Mouse (Mus musculus): Measurements from ENCODE around the gene Polr1a. TPM values are rescaled to one million over a fixed set of nuclear protein-coding genes. Genes with fewer than 3 reads are reported as not detected.
"Not testable (repeated sequence)": the region's sequence is repeated elsewhere in the genome, so short reads cannot be mapped to it uniquely, and the experiment has no call there.

Polr1a gene
- polyA plus RNA-seq, 1 experiment from 2014 or later, result 41.7 TPM

DNA sequence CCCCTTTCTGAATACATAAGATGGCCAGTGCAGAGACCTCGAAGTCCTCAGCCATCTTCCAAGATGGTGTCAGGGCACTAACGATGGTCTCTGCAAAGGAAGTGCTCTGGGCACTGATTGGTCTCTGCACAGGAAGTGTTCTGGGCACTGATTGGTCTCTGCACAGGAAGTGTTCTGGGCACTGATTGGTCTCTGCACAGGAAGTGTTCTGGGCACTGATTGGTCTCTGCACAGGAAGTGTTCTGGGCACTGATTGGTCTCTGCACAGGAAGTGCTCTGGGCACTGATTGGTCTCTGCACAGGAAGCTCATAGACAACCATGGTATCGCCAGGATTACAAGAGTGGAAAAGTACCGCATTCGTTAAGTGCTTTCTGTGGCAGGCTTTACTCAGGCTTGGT is 16.4 kb downstream of the Polr1a start:
- H3K27me3 ChIP-seq; ATAC-seq (ENCODE audit: insufficient number of reproducible peaks, insufficient read depth, low FRiP score, low TSS enrichment); H3K4me2 ChIP-seq (replicated peaks); H3K27ac ChIP-seq; H3K4me3 ChIP-seq; H3K4me1 ChIP-seq; H3K9ac ChIP-seq; H3K9me3 ChIP-seq: not testable (repeated sequence)
- peaks cover 77% of the 10 kb centered on the region for H3K36me3 ChIP-seq
- WGBS, result 89% methylated on average over 5 of the region's 5 CpGs

DNA sequence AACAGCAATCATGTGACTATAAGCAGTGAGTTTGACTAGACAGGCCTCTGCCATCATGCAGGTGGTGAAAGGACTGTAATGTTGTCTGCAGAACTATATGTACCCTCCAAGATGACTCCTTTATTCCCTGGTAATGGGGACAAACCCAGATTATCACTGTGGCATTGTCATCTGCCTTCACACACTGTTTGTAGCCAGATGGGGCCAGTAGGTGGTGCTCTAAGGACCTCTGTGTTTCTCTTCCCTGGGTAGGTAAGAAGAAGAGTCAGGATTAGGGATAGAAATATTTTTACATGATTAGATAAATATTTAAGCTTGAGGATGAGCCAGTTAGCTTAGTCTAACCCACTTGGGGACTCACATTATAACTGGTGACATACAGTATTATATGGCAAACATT is 19.1 kb downstream of the Polr1a start:
- Histone ChIP-seq H3K9me3 (no peaks in the 10 kb centered on the region), H3K4me3 (no peak overlapping the region), H3K36me3 (peaks cover 76% of the 10 kb centered on the region), H3K27me3 (no peaks in the 10 kb centered on the region), H3K4me1 (no peaks in the 10 kb centered on the region), H3K9ac (no peak overlapping the region), H3K4me2 (replicated peaks) (no peak overlapping the region), H3K27ac (no peak overlapping the region)
- ATAC-seq (ENCODE audit: insufficient number of reproducible peaks, insufficient read depth, low FRiP score, low TSS enrichment), result no peak

DNA sequence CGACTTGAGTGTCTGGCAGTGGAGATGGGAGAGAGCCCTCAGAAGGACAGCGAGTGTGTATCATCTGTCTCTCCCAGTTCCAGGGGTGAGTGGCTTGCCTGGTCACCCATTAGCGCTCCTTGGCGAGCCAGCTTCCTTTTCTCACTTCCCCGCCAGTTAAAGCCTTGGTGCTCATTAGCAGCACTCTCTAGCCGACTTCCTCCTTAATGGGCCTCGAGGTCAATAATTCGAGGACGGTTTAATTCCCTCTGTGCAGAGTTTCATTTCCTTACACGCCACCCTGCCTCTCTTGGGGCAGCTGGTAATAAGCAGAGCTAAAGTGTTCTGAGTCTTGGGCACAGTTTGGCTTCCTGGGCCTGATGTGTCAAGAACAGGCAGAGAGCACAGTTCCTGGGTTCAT is 21.2 kb downstream of the Polr1a start:
- H3K27ac ChIP-seq, result no peak overlapping the region
- no peak overlapping the region for H3K4me2 ChIP-seq (replicated peaks)
- peaks cover 63% of the 10 kb centered on the region for H3K36me3 ChIP-seq
- no peaks in the 10 kb centered on the region for H3K9me3 ChIP-seq
- H3K9ac ChIP-seq, result no peak overlapping the region
- H3K4me1 ChIP-seq, result peaks cover 5% of the 10 kb centered on the region; the same call in 1 of the 2 replicates
- no peak for ATAC-seq (ENCODE audit: insufficient number of reproducible peaks, insufficient read depth, low FRiP score, low TSS enrichment)
- no peak overlapping the region for H3K4me3 ChIP-seq
- 87% methylated on average over 10 of the region's 10 CpGs for WGBS
- H3K27me3 ChIP-seq, result no peaks in the 10 kb centered on the region

DNA sequence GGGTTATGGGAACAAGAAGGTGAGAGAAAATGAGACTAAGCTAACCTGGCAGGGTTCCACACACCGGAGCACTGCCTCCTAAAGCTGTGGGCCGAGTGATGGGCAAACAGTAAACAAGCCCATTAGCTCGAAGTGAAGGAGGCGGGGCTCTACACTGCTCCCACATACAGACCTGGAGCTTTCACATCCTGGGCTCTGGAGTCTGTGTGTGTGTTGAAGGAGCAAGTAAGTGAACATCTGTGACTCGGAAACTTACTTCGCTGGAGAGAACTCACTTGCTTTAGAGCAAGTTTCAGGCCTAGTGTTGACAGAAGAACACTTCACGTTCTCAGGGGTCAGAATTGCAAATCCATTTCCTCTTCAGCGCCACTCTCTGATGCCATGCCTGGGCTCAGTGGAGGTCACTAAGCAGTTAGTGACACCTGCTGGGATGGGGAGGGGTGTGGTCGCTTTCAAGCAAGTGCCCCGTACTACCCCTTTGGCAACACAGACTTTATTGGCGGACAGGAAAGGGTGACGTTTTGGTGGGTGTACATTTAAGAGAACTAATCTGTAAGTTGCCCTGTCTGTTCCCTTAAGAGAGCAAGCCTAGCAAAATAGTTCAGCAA is 22.1 kb downstream of the Polr1a start:
- Histone ChIP-seq H3K4me3 (no peak overlapping the region), H3K4me1 (peaks cover 5% of the 10 kb centered on the region; the same call in 1 of the 2 replicates), H3K27me3 (no peaks in the 10 kb centered on the region), H3K36me3 (peaks cover 68% of the 10 kb centered on the region), H3K9ac (no peak overlapping the region), H3K27ac (no peak overlapping the region), H3K9me3 (no peaks in the 10 kb centered on the region), H3K4me2 (replicated peaks) (no peak overlapping the region)
- 84% methylated on average over 12 of the region's 12 CpGs for WGBS
- no peak for ATAC-seq (ENCODE audit: insufficient number of reproducible peaks, insufficient read depth, low FRiP score, low TSS enrichment)

DNA sequence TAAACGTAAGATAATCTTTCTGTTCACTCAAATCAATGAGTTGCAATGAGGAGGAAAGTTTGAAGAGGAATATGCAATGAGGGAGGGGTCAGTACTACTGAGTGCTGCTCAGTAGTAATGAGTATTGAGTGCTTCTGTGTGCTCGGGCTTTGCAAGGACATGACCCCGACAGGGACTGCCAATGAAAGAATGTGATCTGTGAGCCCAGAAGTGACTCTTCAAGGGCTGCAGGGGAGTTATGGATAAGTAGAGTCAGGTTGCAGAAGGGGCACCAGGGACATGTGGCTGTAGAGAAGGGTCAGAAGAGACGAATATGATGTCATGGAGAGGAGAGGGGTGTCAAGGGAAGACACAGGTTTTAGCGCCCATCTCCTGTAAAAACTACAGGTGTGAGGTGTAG is 23.5 kb downstream of the Polr1a start:
- peaks cover 67% of the 10 kb centered on the region for H3K36me3 ChIP-seq
- WGBS, result 80% methylated on average over 5 of the region's 5 CpGs
- no peak for ATAC-seq (ENCODE audit: insufficient number of reproducible peaks, insufficient read depth, low FRiP score, low TSS enrichment)
- no peak overlapping the region for H3K4me3 ChIP-seq
- H3K9me3 ChIP-seq, result no peaks in the 10 kb centered on the region
- H3K27me3 ChIP-seq, result no peaks in the 10 kb centered on the region
- no peak overlapping the region for H3K9ac ChIP-seq
- H3K4me1 ChIP-seq, result peaks cover 5% of the 10 kb centered on the region; the same call in 1 of the 2 replicates
- no peak overlapping the region for H3K27ac ChIP-seq
- H3K4me2 ChIP-seq (replicated peaks), result no peak overlapping the region

DNA sequence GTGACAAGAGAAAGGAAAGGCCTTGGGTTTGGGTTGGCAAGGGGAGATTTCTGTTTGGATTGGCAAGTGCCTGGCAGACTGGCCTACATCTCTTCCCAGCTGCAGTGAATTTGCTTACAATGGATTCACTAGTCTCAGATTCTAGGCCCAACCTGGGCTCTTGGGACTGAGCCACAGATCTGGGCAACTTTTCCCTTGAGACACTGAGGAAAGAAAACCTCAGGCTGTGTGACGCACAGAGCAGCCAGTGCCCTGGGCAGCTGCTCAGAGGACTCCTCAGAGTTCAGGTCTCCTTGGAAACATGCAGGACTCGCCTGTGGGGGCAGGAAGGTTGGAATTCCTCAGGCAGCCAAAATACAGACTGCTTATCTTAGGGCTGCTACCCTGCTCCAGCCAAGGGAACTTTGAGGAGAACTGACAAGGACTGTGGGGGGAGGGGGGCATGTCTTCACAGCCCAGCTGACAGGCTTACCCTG is 25.3 kb downstream of the Polr1a start:
- Histone ChIP-seq H3K4me1 (peaks cover 5% of the 10 kb centered on the region; the same call in 1 of the 2 replicates), H3K4me2 (replicated peaks) (no peak overlapping the region), H3K4me3 (no peak overlapping the region), H3K27ac (peak overlapping the region; percentile 24), H3K36me3 (peaks cover 76% of the 10 kb centered on the region), H3K9ac (no peak overlapping the region), H3K27me3 (no peaks in the 10 kb centered on the region), H3K9me3 (no peaks in the 10 kb centered on the region)
- no peak for ATAC-seq (ENCODE audit: insufficient number of reproducible peaks, insufficient read depth, low FRiP score, low TSS enrichment)
- WGBS, result 38% methylated on average over 2 of the region's 2 CpGs

DNA sequence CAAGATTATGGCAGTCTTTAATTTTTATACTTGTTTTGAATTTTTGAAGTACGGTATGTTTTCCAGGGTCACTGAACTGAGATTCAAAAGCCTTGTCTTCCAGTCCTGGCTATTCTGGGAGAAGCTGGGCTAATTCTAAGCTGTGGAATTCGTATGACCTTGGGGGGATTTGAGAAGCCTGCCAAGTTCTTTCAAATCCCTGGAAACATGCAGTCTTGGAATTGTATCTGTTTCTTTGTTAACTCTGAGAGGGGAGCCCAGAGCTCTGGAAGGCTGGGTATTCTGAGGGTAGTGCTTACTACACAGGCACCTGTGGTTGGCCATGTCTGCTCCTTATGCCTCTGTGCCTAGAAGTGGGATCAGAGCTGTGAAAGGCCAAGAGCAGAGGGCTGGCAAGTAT is 26.9 kb downstream of the Polr1a start:
- H3K4me2 ChIP-seq (replicated peaks), result no peak overlapping the region
- ATAC-seq (ENCODE audit: insufficient number of reproducible peaks, insufficient read depth, low FRiP score, low TSS enrichment), result no peak
- no peaks in the 10 kb centered on the region for H3K9me3 ChIP-seq
- no peaks in the 10 kb centered on the region for H3K27me3 ChIP-seq
- no peak overlapping the region for H3K27ac ChIP-seq
- H3K4me1 ChIP-seq, result peaks cover 11% of the 10 kb centered on the region; the same call in 1 of the 2 replicates
- no peak overlapping the region for H3K4me3 ChIP-seq
- H3K36me3 ChIP-seq, result peaks cover 67% of the 10 kb centered on the region
- no peak overlapping the region for H3K9ac ChIP-seq
- WGBS, result 85% methylated on average over 2 of the region's 2 CpGs

DNA sequence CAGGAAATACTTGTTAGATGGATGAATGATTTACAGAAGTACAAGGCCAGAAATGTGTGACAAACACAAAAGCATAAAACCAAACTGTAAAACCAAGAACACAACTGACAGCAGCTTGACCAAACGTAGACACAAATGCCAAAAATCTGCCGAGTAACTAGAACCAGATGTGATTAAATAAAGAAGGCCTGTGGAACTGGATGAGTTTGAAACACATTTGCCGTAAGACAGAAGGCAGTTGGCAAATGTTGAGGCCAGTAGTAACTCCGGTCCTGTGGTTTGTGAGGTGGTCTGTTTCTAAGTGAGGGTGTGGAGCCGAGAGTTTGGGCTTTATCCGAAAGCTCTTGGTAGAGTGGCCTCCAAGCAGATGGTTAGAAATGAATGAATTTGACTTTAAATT is 32.1 kb downstream of the Polr1a start:
- Histone ChIP-seq H3K27me3 (no peaks in the 10 kb centered on the region), H3K4me2 (replicated peaks) (no peak overlapping the region), H3K4me1 (peaks cover 7% of the 10 kb centered on the region; the same call in 1 of the 2 replicates), H3K27ac (no peak overlapping the region), H3K9ac (no peak overlapping the region), H3K36me3 (peaks cover 51% of the 10 kb centered on the region), H3K4me3 (no peak overlapping the region), H3K9me3 (no peaks in the 10 kb centered on the region)
- 41% methylated on average over 6 of the region's 6 CpGs for WGBS
- ATAC-seq (ENCODE audit: insufficient number of reproducible peaks, insufficient read depth, low FRiP score, low TSS enrichment), result no peak

DNA sequence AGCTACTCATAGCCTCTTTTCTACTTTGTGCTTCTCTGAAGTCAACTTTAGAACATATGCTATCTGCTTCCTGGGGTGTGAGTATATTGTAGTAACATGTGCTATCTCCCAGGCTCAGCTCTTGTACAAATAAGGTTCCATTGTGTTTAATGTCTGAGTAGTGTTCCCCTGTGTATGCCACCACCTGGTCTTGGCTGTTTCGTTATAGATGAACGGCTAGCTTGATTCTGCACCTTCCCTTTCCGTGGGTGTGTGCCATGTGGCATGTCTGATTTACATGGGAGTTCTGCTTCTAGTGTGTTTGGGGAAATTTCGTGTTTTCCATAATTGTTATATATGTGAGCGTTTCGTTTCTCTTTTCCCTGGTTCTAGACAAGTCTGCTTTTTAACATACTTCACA is 36.2 kb downstream of the Polr1a start:
- no peaks in the 10 kb centered on the region for H3K27me3 ChIP-seq
- no peak overlapping the region for H3K4me2 ChIP-seq (replicated peaks)
- H3K36me3 ChIP-seq, result peaks cover 52% of the 10 kb centered on the region
- no peak for ATAC-seq (ENCODE audit: insufficient number of reproducible peaks, insufficient read depth, low FRiP score, low TSS enrichment)
- H3K9ac ChIP-seq, result no peak overlapping the region
- H3K4me1 ChIP-seq, result peaks cover 7% of the 10 kb centered on the region; the same call in 1 of the 2 replicates
- H3K9me3 ChIP-seq, result no peaks in the 10 kb centered on the region
- 91% methylated on average over 6 of the region's 6 CpGs for WGBS
- no peak overlapping the region for H3K4me3 ChIP-seq
- no peak overlapping the region for H3K27ac ChIP-seq

DNA sequence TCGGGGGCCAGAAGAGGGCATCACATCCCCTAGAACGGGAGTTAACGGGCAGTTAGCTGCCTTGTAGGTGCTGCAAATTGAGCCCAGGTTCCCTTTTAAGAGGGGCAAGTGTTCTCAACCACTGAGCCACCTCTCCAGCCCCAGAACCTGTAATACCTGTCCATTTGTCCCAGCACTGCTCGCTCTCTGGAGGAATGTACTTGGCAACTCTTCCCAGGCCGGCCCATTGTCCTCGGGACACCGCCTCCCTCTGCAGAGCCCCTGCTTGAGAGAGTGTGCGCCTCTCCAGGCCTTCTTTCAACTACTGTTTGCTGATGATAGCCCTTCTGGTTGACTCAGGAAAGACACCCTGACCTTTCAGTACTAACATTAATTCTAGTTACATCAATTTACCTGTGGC is 37.3 kb downstream of the Polr1a start:
- H3K27me3 ChIP-seq, result no peaks in the 10 kb centered on the region
- no peak overlapping the region for H3K27ac ChIP-seq
- WGBS, result 93% methylated on average over 8 of the region's 8 CpGs
- ATAC-seq (ENCODE audit: insufficient number of reproducible peaks, insufficient read depth, low FRiP score, low TSS enrichment), result no peak
- H3K36me3 ChIP-seq, result peaks cover 56% of the 10 kb centered on the region
- H3K9ac ChIP-seq, result no peak overlapping the region
- no peak overlapping the region for H3K4me3 ChIP-seq
- no peaks in the 10 kb centered on the region for H3K9me3 ChIP-seq
- H3K4me1 ChIP-seq, result no peaks in the 10 kb centered on the region
- H3K4me2 ChIP-seq (replicated peaks), result no peak overlapping the region

DNA sequence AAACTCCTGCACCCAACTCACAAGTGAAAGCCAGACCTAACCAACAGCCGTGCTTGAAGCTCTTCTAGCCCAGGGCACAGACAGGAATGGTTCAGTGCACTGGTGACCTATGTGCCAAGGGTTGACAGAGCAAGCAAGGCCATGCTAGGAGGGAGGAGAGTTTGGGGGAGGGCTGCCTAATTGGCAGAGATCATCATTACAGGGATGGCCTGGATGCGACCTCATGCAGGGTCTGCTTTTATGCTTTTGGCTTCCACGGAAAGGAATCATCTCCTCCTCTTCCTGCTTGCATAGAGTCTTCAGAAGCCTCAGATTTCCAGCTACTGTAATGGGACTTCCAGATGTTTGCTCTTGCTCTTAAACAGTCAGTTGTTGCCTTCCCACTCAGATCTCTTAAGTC is 40.9 kb downstream of the Polr1a start:
- no peak overlapping the region for H3K4me3 ChIP-seq
- no peak overlapping the region for H3K27ac ChIP-seq
- WGBS, result 73% methylated on average over 3 of the region's 3 CpGs
- H3K9me3 ChIP-seq, result no peaks in the 10 kb centered on the region
- H3K4me1 ChIP-seq, result no peaks in the 10 kb centered on the region
- peaks cover 76% of the 10 kb centered on the region for H3K36me3 ChIP-seq
- no peak overlapping the region for H3K9ac ChIP-seq
- no peak for ATAC-seq (ENCODE audit: insufficient number of reproducible peaks, insufficient read depth, low FRiP score, low TSS enrichment)
- H3K27me3 ChIP-seq, result no peaks in the 10 kb centered on the region
- H3K4me2 ChIP-seq (replicated peaks), result no peak overlapping the region

DNA sequence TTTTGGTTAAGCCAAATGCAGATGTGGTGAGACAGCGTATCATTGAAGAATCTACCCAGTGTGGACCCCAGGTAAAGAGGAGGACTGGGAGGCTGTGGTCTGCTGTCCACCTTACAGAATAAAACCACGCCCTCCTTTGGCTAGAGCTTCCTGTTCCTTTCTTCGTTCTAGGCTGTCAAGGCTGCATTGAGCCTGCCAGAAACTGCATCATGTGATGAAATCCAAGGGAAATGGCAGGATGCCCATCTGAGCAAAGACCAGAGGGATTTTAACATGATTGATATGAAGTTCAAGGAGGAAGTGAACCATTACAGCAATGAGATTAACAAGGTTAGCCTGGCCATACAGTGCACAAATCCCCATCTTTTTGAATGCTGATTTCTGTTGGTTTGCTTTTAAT is 41.7 kb downstream of the Polr1a start:
- Histone ChIP-seq H3K9me3 (no peaks in the 10 kb centered on the region), H3K4me3 (no peak overlapping the region), H3K4me1 (no peaks in the 10 kb centered on the region), H3K9ac (no peak overlapping the region), H3K27ac (no peak overlapping the region), H3K4me2 (replicated peaks) (no peak overlapping the region), H3K36me3 (peaks cover 78% of the 10 kb centered on the region), H3K27me3 (no peaks in the 10 kb centered on the region)
- 86% methylated on average over 3 of the region's 3 CpGs for WGBS
- no peak for ATAC-seq (ENCODE audit: insufficient number of reproducible peaks, insufficient read depth, low FRiP score, low TSS enrichment)
